Mouse (Mus musculus) gastrocnemius, adult 2 months (tissue): Measurements from ENCODE around the gene Neu2. TPM values are rescaled to one million over a fixed set of nuclear protein-coding genes. Genes with fewer than 3 reads are reported as not detected.
A peak's percentile ranks its signal among the peaks of the same experiment; 100 is the strongest.
"Not testable (repeated sequence)": the region's sequence is repeated elsewhere in the genome, so short reads cannot be mapped to it uniquely, and the experiment has no call there.

Experiments used
- DNase-seq: peaks from one replicate; pipeline ENCODE4 v3.0.0; 2022
- H3K27ac ChIP-seq: fragments of 200-600 bp; 2 replicates; pipeline ENCODE4 v1.8.1; 2022; ENCODE audit warnings: mild to moderate bottlenecking
- H3K4me3 ChIP-seq: fragments of 200-600 bp; 2 replicates; pipeline ENCODE4 v1.8.1; 2022; ENCODE audit warnings: mild to moderate bottlenecking, moderate library complexity
- CTCF ChIP-seq: fragments of 200-600 bp; IDR thresholded peaks from 2 replicates; pipeline ENCODE4 v1.8.1; 2022; ENCODE audit warnings: antibody characterized with exemption, mild to moderate bottlenecking, moderate library complexity
- intact Hi-C: fragments of 180-260 bp; cut with DNase I; formaldehyde crosslinking; loops from one replicate; pipeline ENCODE4 v1.15.1; 2025
- long read RNA-seq, 2 experiments: library from polyadenylated mRNA; stranded (forward); transcript quantifications; one replicate each; pipeline ENCODE4 v2.0.0; 2021
- total RNA-seq, 2 experiments: library from RNA; stranded (reverse); gene quantifications; 2 replicates each; pipeline ENCODE4 v1.2.3; 2021

Neu2 gene
- total RNA-seq: 10 to 100 TPM in 1 of 2 experiments, 1 to 10 TPM in 1; 8.9 to 11.7 TPM
- long read RNA-seq, experiment 1, transcript Neu2-201 (3 exons, 1,570 nt): major isoform, 17 of 28 reads
- long read RNA-seq, experiment 1, transcript Neu2-204 (2 exons, 1,824 nt): minor isoform, 7 of 28 reads
- long read RNA-seq, experiment 1, partial matches to known transcripts: 0 of 28 reads
- long read RNA-seq, experiment 1, other reads (novel, unspliced or antisense): 3 of 28 reads
- long read RNA-seq, experiment 2, transcript Neu2-201 (3 exons, 1,570 nt): major isoform, 10 of 13 reads
- long read RNA-seq, experiment 2, partial matches to known transcripts: 0 of 13 reads
- long read RNA-seq, experiment 2, other reads (novel, unspliced or antisense): 1 of 13 reads

DNA sequence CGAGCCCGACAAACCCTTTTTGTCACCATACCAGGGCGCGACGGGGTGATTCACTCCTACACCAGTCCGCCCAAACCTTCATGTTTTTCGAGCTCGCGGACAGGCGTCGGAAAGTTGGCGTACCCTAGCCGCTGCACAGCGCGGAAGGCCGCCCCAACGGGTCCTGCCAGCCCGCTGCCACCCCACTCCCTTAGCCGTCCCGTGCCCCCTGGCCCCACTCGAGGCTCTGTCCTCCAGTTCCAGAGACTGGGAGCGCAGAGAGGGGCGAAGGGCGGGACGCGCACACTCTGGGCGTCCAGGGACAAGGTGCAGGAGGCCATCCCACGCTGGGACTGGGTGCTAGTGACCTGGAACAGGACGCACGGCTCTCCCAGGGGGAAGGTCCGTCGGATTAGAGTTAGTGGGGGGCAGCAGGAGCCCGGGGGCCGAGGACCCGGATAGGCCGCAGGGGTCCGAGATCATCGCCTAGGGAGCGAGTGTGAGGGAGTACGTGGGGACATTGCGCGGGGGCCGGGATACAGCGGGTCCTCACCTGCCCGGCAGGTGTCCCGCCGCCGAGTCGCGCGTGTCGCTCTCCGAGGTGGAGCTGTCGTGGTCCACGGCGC is at the start of gene Neu2:
TSS of gene Neu2 (plus strand) at position 329 of the 605 bp plus-strand sequence.
- DNase-seq: peak; percentile 30
- Histone ChIP-seq H3K4me3 (peak within 1 kb of the TSS; percentile 79), H3K27ac (no peak within 1 kb of the TSS)
- intact Hi-C loops: no loop called here
- no peak for TF ChIP-seq CTCF

DNA sequence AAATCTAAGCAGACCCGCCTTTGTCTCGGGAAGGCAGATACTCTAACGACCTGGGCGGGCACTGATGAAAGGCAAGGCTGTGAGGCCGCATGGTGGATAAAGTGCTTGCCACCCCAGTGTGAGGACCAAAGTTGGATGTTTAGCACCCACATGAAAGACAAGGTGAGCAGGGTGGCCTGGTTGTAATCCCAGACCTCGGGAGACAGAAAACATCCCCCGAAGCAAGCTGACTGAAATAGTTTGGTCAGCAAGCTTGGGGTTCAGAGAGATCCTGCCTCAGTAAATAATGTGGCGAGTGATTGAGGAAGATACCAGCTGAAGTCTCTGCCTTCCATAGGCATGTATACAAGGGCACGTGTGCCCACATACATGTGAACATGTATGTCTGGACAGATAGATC is 42.2 kb upstream of the Neu2 start:
- Histone ChIP-seq H3K4me3 (no peak overlapping the region), H3K27ac (peak overlapping the region; percentile 56; the same call in 1 of the 2 replicates)
- TF ChIP-seq CTCF: no peak
- intact Hi-C loops: no loop called here
- no peak for DNase-seq

DNA sequence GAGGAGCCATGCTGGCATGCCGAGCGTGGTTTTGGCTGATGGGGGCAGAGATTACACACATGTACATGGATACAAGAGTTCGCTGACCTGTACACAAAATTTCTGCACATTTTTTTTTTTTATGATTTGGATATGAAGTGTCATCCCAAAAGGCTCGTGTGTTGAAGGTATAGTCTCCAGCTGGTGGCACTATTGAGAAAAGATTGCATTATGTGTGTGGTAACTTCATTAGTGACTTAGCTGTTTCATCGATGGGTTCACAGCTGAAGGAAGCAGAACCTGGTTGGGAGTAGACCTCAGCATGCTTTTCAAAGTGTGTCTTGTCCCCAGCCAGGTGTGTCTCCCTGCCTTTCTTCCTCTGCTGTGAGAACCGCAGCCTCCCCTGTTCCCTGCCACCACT is 41.4 kb upstream of the Neu2 start:
- peak; percentile 32; the same call in 1 of the 2 replicates for TF ChIP-seq CTCF
- H3K27ac ChIP-seq: no peak overlapping the region
- intact Hi-C loops: no loop called here
- no peak for DNase-seq
- no peak overlapping the region for H3K4me3 ChIP-seq

DNA sequence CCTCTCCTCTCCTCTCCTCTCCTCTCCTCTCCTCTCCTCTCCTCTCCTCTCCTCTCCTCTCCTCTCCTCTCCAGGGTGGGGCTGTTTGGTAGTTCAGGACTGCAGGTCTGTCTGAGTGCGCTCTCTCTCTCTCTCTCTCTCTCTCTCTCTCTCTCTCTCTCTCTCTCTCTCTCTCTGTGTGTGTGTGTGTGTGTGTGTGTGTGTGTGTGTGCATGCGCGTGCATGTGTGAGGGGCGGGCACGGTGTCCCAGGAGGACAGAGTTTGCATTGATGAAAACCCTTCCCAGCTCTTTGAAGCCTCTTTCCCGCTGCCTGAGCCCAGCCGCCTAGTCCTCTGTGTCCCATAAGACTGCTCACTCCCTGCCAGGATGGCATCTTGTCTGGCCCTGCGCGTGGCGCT is 39.7 kb upstream of the Neu2 start, which contains the start of gene Snorc:
TSS of gene Snorc (plus strand) at position 301 of the 400 bp plus-strand sequence.
- H3K27ac ChIP-seq, intact Hi-C loops, DNase-seq, H3K4me3 ChIP-seq: not testable (repeated sequence)

DNA sequence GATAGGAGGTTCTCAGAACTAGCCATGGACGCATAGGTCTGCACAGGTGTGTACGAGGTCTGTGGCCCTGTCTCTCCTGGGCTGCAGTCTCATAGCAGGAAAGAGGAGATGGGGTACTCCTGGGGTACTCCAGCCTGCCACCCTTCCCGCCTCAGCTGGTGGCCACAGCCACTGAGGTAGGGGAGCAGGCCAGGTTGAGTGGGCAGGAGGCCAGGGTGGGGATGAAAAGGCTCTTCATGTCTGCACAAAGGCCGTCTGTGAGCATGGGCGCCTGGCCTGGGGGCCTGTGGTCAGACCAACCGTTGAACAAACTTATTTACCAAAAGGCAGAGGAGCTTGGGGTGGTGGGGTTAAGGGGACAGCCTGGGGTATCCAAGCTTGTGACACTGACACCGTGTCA is 37.8 kb upstream of the Neu2 start:
- TF ChIP-seq CTCF: no peak
- DNase-seq: no peak
- intact Hi-C loops: no loop called here
- Histone ChIP-seq H3K27ac (no peak overlapping the region), H3K4me3 (no peak overlapping the region)

DNA sequence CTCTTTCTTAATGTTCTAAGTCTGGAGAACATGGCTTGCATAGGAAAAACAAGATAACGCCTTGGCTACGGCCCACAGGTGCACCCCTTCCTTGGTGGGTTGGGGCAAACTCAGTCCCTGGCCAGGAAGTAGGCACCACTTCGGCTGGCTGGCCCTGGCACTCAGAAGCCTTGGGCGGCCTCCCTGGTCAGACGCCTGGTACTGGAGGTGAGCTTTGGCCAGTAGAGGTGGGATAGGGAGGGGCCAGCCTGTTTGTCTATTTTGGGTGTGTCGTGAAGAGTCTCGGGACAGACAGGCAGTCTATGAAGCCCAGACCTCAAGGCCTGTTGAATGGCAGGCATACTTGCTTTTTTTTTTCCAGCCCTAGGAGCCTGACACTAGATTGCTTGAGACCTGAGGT is 37.1 kb upstream of the Neu2 start:
- Histone ChIP-seq H3K27ac (no peak overlapping the region), H3K4me3 (no peak overlapping the region)
- no peak for TF ChIP-seq CTCF
- intact Hi-C loops: no loop called here
- DNase-seq: peak; percentile 63

DNA sequence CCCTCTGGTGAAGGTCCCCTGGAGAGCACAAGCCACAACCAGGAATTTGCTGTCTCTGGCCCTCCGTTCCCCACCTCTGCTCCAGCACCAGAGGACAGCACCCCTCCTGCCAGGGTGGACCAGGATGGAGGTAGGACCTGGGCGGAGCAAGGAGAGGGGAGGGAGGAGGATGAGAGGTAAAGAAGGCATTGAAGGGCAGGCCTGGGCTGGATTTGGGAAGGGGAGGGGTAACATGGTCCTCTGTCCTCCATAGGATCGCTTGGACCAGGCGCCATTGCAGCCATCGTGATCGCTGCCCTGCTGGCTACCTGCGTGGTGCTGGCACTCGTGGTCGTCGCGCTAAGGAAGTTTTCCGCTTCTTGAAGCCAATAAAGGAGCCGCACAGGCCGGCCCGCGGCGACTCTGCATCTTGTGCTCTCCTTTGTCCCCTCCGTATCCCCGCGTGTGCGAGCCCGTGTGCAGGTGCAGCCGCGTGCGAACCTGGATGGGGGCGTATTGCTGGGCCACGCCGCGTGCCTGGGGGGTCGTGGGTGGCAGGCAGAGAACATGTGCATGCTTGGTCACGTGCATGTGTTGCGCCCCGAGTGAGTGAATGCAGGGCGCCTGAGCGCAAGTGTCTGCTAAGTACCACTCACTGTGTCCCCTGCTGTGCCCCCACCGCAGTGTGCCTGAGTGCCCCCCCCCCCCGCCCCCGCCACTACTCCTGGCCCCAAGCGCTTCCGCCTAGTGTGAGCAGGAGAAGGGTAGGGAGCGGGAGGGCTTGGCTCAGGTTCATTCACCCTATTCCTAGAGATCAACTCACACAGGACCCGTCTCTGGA is 34.4 kb upstream of the Neu2 start:
- no peak overlapping the region for H3K27ac ChIP-seq
- H3K4me3 ChIP-seq: peak overlapping the region; percentile 51
- intact Hi-C loops: no loop called here
- TF ChIP-seq CTCF: no peak
- DNase-seq: no peak

DNA sequence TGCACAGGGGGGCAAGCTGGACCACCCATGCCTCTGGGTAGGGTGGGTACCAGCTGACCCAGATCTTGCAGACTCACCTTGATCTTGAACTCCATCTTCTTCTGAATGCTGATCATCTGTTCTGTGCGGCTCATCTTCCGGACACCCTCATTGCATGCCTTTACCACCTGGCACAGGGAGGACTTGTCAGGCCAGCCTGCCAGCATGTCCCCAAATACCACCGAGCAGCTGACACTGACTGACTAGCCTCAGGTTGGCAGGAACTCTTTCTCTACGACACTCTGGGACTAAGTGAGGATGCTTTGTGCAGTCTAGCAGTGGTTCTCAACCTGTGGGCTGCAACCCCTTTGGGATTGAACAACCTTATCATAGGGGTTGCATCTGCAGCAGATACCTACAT is 27.1 kb upstream of the Neu2 start:
- intact Hi-C loops: no loop called here
- H3K27ac ChIP-seq: no peak overlapping the region
- no peak overlapping the region for H3K4me3 ChIP-seq
- no peak for TF ChIP-seq CTCF
- peak; percentile 61 for DNase-seq

DNA sequence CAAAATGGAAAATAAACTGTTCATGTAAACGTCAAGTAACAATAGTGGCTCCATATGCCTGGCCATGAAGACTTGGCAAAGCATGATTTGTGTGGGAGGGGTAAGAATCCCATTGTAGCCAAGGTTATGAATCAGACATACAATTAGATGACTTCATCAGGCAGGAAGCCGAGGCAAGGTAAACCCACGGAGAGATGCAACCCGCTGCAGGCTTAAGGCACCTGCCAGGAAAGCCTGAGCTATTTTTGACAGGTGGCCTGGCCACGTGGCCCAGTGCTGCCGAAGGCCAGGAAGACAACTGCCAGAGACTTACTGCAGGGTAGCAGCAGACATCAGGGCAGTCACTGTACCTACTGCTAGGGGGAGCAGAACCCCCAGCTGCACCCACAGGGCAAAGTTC is 23.3 kb upstream of the Neu2 start:
- intact Hi-C loops: no loop called here
- no peak overlapping the region for H3K4me3 ChIP-seq

DNA sequence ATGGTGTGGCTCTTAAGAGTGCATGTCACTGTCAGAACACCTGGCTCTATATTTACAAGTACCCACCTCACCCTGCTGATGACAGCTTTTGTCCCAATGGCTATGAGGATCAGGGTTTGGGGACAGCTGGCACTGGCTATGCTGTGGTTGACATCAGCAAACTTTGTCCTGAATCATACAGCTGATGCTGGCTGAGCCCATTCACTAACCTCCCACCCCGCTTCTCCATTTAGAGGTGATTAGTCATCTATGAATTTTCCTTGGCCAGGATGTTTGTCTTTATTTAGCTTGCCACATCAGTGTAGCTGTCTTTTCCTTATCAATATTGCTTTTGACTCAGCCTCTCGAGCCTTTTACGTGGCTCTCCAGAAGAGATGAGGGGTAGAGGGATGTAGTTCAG is 17.4 kb upstream of the Neu2 start:
- intact Hi-C loops: no loop called here

More for the DNA sequence above, 23.3 kb upstream of the Neu2 start:
- DNase-seq: peak; percentile 81
- no peak for TF ChIP-seq CTCF
- no peak overlapping the region for H3K27ac ChIP-seq

DNA sequence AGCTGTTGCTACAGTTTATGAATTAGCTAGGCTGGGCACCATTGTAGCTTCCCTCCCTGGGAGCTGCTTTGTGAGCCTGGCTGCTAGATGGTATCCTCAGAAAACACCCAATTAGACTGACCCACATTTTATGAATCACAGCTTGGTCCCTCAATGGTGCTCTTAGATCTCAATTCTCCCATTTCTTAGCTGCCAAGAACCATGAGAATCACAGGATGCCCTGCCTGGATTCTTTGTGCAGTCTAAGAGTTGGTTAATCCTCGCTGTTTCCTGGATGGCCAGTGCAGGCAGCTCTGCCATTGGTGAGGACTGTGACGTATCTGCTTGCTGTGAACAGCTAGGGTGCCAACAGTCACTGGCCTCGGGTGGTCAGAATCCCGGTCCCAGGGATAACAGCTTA is 16.1 kb upstream of the Neu2 start:
- DNase-seq: no peak
- no peak overlapping the region for H3K4me3 ChIP-seq
- intact Hi-C loops: no loop called here
- H3K27ac ChIP-seq: no peak overlapping the region
- no peak for TF ChIP-seq CTCF

More for the DNA sequence above, 17.4 kb upstream of the Neu2 start:
- Histone ChIP-seq H3K27ac (no peak overlapping the region), H3K4me3 (no peak overlapping the region)
- TF ChIP-seq CTCF: no peak
- no peak for DNase-seq

DNA sequence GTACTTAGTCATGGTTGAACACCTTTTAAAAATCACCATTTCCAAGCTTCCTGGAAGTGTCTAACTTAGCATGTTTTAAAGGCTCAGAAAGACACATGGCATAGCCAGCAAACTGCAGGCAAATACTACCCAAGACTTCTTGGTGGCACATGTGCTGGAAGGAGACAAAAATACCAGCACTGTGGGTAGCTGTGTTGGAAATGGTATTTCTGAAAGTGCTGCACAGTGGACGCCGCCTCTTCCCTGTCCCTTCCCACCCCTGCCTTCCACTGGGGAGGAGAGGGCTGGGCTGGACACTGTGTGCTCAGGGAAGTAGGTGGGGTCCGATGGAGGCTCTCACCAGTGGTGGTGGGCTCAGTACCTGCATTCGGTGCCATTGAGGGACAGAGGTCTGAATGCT is 4.2 kb upstream of the Neu2 start:
- no peak for DNase-seq
- TF ChIP-seq CTCF: no peak
- intact Hi-C loops: no loop called here
- Histone ChIP-seq H3K27ac (no peak overlapping the region), H3K4me3 (no peak overlapping the region)

DNA sequence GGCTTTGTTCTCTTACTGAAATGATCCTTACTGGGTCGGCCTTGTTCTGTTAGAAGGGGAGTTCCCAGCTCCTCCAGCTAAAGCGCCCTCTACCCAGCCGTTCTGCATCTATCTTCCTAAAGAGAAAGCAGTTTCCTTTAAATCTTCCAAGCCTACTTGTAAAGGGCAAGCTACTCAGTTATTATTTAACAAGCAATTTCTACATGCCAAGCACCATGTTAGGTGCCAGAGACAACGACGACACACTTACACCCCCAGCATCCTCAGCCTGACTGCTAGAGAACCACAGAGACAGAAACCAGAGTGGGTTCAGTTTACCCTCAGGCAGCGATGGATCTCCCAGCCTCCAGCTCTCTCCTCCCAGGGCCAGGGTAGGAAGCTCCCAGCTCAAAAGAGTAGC is 1.8 kb upstream of the Neu2 start:
- intact Hi-C loops: no loop called here
- Histone ChIP-seq H3K27ac (no peak overlapping the region), H3K4me3 (no peak overlapping the region)
- no peak for DNase-seq
- TF ChIP-seq CTCF: no peak
